In the genomic region with DNA sequence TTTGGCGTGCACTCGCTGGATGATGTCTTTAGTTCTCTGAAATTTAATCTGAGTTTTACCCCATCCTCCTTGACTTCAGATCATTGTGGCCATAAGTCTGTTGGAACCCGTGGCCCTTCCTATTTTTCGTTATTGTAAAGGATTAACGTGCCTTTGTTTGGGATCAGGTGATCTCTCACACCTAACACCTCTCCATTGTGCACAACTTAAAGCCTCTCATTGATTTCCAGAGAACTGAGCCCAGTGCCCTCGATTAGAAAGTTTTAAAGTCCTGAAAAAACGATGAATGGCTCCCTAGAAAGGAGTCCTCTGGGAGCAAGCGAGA, we compare ENCODE assay signal across 7 mouse cellular contexts. TPM values are rescaled to one million over a fixed set of nuclear protein-coding genes. Genes with fewer than 3 reads are reported as not detected.
A peak's percentile ranks its signal among the peaks of the same experiment; 100 is the strongest.
DNase-seq lines count a peak whose midpoint lies in the region; ATAC-seq and TF ChIP-seq lines count a peak whose summit lies in the region.

No protein-coding gene starts in this region.

- no peak for TF ChIP-seq POLR2A in limb, embryonic 14.5 days (IDR thresholded peaks at IDR 0.05; ENCODE audit: borderline replicate concordance, extremely low read depth, insufficient read depth, insufficient read length)

- H3K4me1 ChIP-seq in megakaryocyte, embryonic 14.5 days: peaks cover 41% of the 10 kb centered on the region
- peaks cover 2% of the 10 kb centered on the region; the same call in 1 of the 2 replicates for H3K4me1 ChIP-seq in forebrain, embryonic 11.5 days (replicated peaks; ENCODE audit: control insufficient read depth, insufficient read depth, low read length)
- H3K4me1 ChIP-seq in limb, embryonic 14.5 days (ENCODE audit: control insufficient read depth, insufficient read depth, low read length): peaks cover 14% of the 10 kb centered on the region
- peaks cover 15% of the 10 kb centered on the region for H3K4me1 ChIP-seq in stomach, embryonic 16.5 days (ENCODE audit: control insufficient read depth, insufficient read depth, low read length)

- H3K27ac ChIP-seq in forebrain, embryonic 11.5 days (ENCODE audit: low read depth, low read length): peak overlapping the region; percentile 2; the same call in 1 of the 2 replicates
- H3K27ac ChIP-seq in limb, embryonic 14.5 days (replicated peaks; ENCODE audit: low read depth, low read length): peak overlapping the region; percentile 81
- H3K27ac ChIP-seq in stomach, embryonic 16.5 days (ENCODE audit: low read length): peak overlapping the region; percentile 96

- H3K9me3 ChIP-seq in megakaryocyte, embryonic 14.5 days: no peaks in the 10 kb centered on the region
- H3K9me3 ChIP-seq in forebrain, embryonic 11.5 days (ENCODE audit: control insufficient read depth, low read length): no peaks in the 10 kb centered on the region
- H3K9me3 ChIP-seq in limb, embryonic 14.5 days (ENCODE audit: control insufficient read depth, low read length): no peaks in the 10 kb centered on the region
- H3K9me3 ChIP-seq in stomach, embryonic 16.5 days (replicated peaks; ENCODE audit: control insufficient read depth, low read length): no peaks in the 10 kb centered on the region

- WGBS in forebrain, embryonic 11.5 days: 7% methylated on average over 8 of the region's 8 CpGs
- 16% methylated on average over 8 of the region's 8 CpGs for WGBS in limb, embryonic 14.5 days
- WGBS in stomach, embryonic 16.5 days: 15% methylated on average over 8 of the region's 8 CpGs

- no peak for ATAC-seq in megakaryocyte, adult 5-6 weeks (ENCODE audit: poor library complexity, severe bottlenecking)
- no peak for ATAC-seq in forebrain, embryonic 11.5 days (replicated peaks; ENCODE audit: low FRiP score)
- no peak for ATAC-seq in limb, embryonic 14.5 days (ENCODE audit: low FRiP score, low read depth)
- no peak for ATAC-seq in stomach, embryonic 16.5 days (ENCODE audit: insufficient read depth, low FRiP score)
- ATAC-seq in megakaryocyte progenitor cell, adult 5-6 weeks (replicated peaks; ENCODE audit: poor library complexity): no peak

- DNase-seq in forebrain, embryonic 11.5 days (ENCODE audit: low spot score): no peak
- DNase-seq in limb, embryonic 14.5 days (ENCODE audit: low spot score): no peak
- no peak for DNase-seq in kidney, adult 8-10 months

- H3K4me2 ChIP-seq in forebrain, embryonic 11.5 days (ENCODE audit: low read depth, low read length, severe bottlenecking): peak overlapping the region; percentile 71
- peak overlapping the region; percentile 57 for H3K4me2 ChIP-seq in limb, embryonic 14.5 days (replicated peaks; ENCODE audit: low read depth, low read length, severe bottlenecking)
- H3K4me2 ChIP-seq in stomach, embryonic 16.5 days (ENCODE audit: low read depth, low read length): peak overlapping the region; percentile 59

- peaks cover 15% of the 10 kb centered on the region for H3K36me3 ChIP-seq in megakaryocyte, embryonic 14.5 days (replicated peaks; ENCODE audit: low read length)
- no peaks in the 10 kb centered on the region; the same call in 1 of the 2 replicates for H3K36me3 ChIP-seq in forebrain, embryonic 11.5 days (ENCODE audit: control insufficient read depth, insufficient read depth, low read length)
- peaks cover 7% of the 10 kb centered on the region; the same call in 1 of the 2 replicates for H3K36me3 ChIP-seq in limb, embryonic 14.5 days (ENCODE audit: control insufficient read depth, insufficient read depth, low read length)
- H3K36me3 ChIP-seq in stomach, embryonic 16.5 days (ENCODE audit: control insufficient read depth, insufficient read depth, low read length): no peaks in the 10 kb centered on the region

- peak overlapping the region; percentile 91 for H3K9ac ChIP-seq in forebrain, embryonic 11.5 days (ENCODE audit: low read length)
- H3K9ac ChIP-seq in limb, embryonic 14.5 days (ENCODE audit: low read depth, low read length, severe bottlenecking): peak overlapping the region; percentile 93
- peak overlapping the region; percentile 94 for H3K9ac ChIP-seq in stomach, embryonic 16.5 days (ENCODE audit: low read length)

- no peaks in the 10 kb centered on the region for H3K27me3 ChIP-seq in megakaryocyte, embryonic 14.5 days (replicated peaks)
- no peaks in the 10 kb centered on the region for H3K27me3 ChIP-seq in forebrain, embryonic 11.5 days (ENCODE audit: control insufficient read depth, insufficient read depth, low read length)
- H3K27me3 ChIP-seq in limb, embryonic 14.5 days (ENCODE audit: control insufficient read depth, insufficient read depth, low read length): no peaks in the 10 kb centered on the region
- H3K27me3 ChIP-seq in stomach, embryonic 16.5 days (ENCODE audit: control insufficient read depth, insufficient read depth, low read length): no peaks in the 10 kb centered on the region

- H3K4me3 ChIP-seq in megakaryocyte, embryonic 14.5 days (replicated peaks): peak overlapping the region; percentile 99
- H3K4me3 ChIP-seq in forebrain, embryonic 11.5 days (ENCODE audit: low read depth, low read length): peak overlapping the region; percentile 78
- peak overlapping the region; percentile 98 for H3K4me3 ChIP-seq in limb, embryonic 14.5 days (replicated peaks; ENCODE audit: low read length)
- H3K4me3 ChIP-seq in stomach, embryonic 16.5 days (replicated peaks; ENCODE audit: low read length): peak overlapping the region; percentile 94

RNA-seq across cellular contexts. Expression of a gene that starts 0.5 kb away (rescaled TPM):
- 32.2 and 64.5 TPM in 2 replicates for polyA plus RNA-seq in megakaryocyte, embryonic 14.5 days (2012; ENCODE audit: insufficient read depth, low replicate concordance)
- total RNA-seq in megakaryocyte, adult 5-6 weeks (2015): 312 and 327 TPM in 2 replicates
- total RNA-seq in megakaryocyte, adult 5-6 weeks (2017): 237 and 269 TPM in 2 replicates
- 134 and 143 TPM in 2 replicates for polyA plus RNA-seq in forebrain, embryonic 11.5 days (2014; fragmentation: Nextera tagmentation; extraction: Ambion mirVana)
- polyA plus RNA-seq in limb, embryonic 14.5 days (2012; rRNA removed): 115 TPM in 2 replicates
- polyA plus RNA-seq in limb, embryonic 14.5 days (2014; fragmentation: Nextera tagmentation; extraction: Ambion mirVana): 86.6 and 99.3 TPM in 2 replicates
- polyA plus RNA-seq in stomach, embryonic 16.5 days (2015; fragmentation: Nextera tagmentation; extraction: Ambion mirVana): 118 and 120 TPM in 2 replicates
- 84.6 and 97.1 TPM in 2 replicates for total RNA-seq in megakaryocyte progenitor cell, adult 5-6 weeks (2015)
- 50.8 and 85.5 TPM in 2 replicates for total RNA-seq in megakaryocyte progenitor cell, adult 5-6 weeks (2017)

RNA-seq across cellular contexts. Expression of a gene that starts 24.1 kb away (rescaled TPM):
- polyA plus RNA-seq in megakaryocyte, embryonic 14.5 days (2012; ENCODE audit: insufficient read depth, low replicate concordance): 27.5 and 103 TPM in 2 replicates
- 317 and 383 TPM in 2 replicates for total RNA-seq in megakaryocyte, adult 5-6 weeks (2015)
- total RNA-seq in megakaryocyte, adult 5-6 weeks (2017): 479 and 534 TPM in 2 replicates
- polyA plus RNA-seq in forebrain, embryonic 11.5 days (2014; fragmentation: Nextera tagmentation; extraction: Ambion mirVana): 823 and 865 TPM in 2 replicates
- 385 and 390 TPM in 2 replicates for polyA plus RNA-seq in limb, embryonic 14.5 days (2012; rRNA removed)
- 561 and 596 TPM in 2 replicates for polyA plus RNA-seq in limb, embryonic 14.5 days (2014; fragmentation: Nextera tagmentation; extraction: Ambion mirVana)
- polyA plus RNA-seq in stomach, embryonic 16.5 days (2015; fragmentation: Nextera tagmentation; extraction: Ambion mirVana): 456 and 477 TPM in 2 replicates
- 486 and 506 TPM in 2 replicates for total RNA-seq in megakaryocyte progenitor cell, adult 5-6 weeks (2015)
- 767 and 797 TPM in 2 replicates for total RNA-seq in megakaryocyte progenitor cell, adult 5-6 weeks (2017)

RNA-seq across cellular contexts. Expression of a gene that starts 56.5 kb away (rescaled TPM):
- 27.8 and 60.1 TPM in 2 replicates for polyA plus RNA-seq in megakaryocyte, embryonic 14.5 days (2012; ENCODE audit: insufficient read depth, low replicate concordance)
- total RNA-seq in megakaryocyte, adult 5-6 weeks (2015): 130 and 131 TPM in 2 replicates
- 203 and 222 TPM in 2 replicates for total RNA-seq in megakaryocyte, adult 5-6 weeks (2017)
- polyA plus RNA-seq in forebrain, embryonic 11.5 days (2014; fragmentation: Nextera tagmentation; extraction: Ambion mirVana): 112 and 116 TPM in 2 replicates
- 66.6 and 70.1 TPM in 2 replicates for polyA plus RNA-seq in limb, embryonic 14.5 days (2012; rRNA removed)
- polyA plus RNA-seq in limb, embryonic 14.5 days (2014; fragmentation: Nextera tagmentation; extraction: Ambion mirVana): 82.9 and 96.3 TPM in 2 replicates
- polyA plus RNA-seq in stomach, embryonic 16.5 days (2015; fragmentation: Nextera tagmentation; extraction: Ambion mirVana): 77.2 and 78.3 TPM in 2 replicates
- total RNA-seq in megakaryocyte progenitor cell, adult 5-6 weeks (2015): 74.0 and 89.7 TPM in 2 replicates
- 130 and 137 TPM in 2 replicates for total RNA-seq in megakaryocyte progenitor cell, adult 5-6 weeks (2017)

Comparison
In these comparisons a context has a peak if more than half of its experiments do, and no peak if none do; other contexts are left out.
1. H3K27ac ChIP-seq: peak in every context shown above with its lines; median percentile 96 in stomach, embryonic 16.5 days; 81 in limb, embryonic 14.5 days; 2 in forebrain, embryonic 11.5 days.